Mouse (Mus musculus) olfactory bulb, adult 2 months (tissue): ENCODE data around the gene Usb1.

Experiments
- CTCF ChIP-seq: fragments of 200-500 bp; IDR thresholded peaks from 2 replicates; pipeline ENCODE4 v1.5.1; 2012; ENCODE audit warnings: low read depth, mild to moderate bottlenecking, low read length, moderate library complexity; ENCODE audit not compliant: insufficient read depth
- POLR2A ChIP-seq: fragments of 200-500 bp; IDR thresholded peaks from 2 replicates; pipeline ENCODE4 v1.6.1; 2012; ENCODE audit warnings: mild to moderate bottlenecking, low read depth, low read length, moderate library complexity; ENCODE audit not compliant: insufficient read depth

- no peak for TF ChIP-seq CTCF
- no peak for TF ChIP-seq POLR2A
These were observed 21.6 kb upstream of the Usb1 start, which contains the start of gene Tepp for GRCm38 (mm10) chr8:95310342-95310970.
